Mouse (Mus musculus): ENCODE data around the gene Usp3.

- TF ChIP-seq CTCF (IDR thresholded peaks at IDR 0.05; ENCODE audit: low read depth) = no peak
- TF ChIP-seq EP300 (IDR thresholded peaks at IDR 0.05; ENCODE audit: low read depth) = no peak
Observed at GRCm38 (mm10) chr9:66506011-66506410, 86.9 kb downstream of the Usp3 start.

All from liver, postnatal 0 days (tissue).